Mouse (Mus musculus) cerebellum, adult (tissue): ENCODE measurements around the gene Grk6.

ENCODE experiments used
- ATAC-seq: cut with Nextera tagmentation; 2 replicates; pipeline ENCODE4 v1.9.2; 2017; ENCODE audit warnings: mild to moderate bottlenecking, moderate library complexity, mixed read lengths; ENCODE audit not compliant: insufficient number of reproducible peaks, low FRiP score, low TSS enrichment

Gene Grk6

DNA sequence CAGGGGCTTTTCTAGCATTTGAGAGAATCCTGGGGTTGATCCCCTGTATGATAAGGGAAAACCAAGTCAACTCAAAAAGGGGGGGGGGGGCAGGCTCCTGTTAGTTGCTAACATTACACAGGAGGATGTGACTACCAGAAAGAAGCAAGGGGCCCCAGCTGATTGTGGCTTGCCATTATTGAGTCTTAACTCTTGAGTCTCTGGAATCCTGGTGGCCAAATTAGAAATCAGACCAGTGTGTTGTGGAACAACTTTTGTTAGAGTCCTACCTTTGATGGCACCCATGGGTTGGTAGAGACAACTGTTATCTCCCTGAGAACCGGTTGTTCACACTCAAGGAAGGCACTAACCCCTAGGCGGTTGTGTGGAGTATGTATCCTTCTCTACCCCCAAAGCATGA, 18.1 kb downstream of the Grk6 start:
- ATAC-seq = no peak

DNA sequence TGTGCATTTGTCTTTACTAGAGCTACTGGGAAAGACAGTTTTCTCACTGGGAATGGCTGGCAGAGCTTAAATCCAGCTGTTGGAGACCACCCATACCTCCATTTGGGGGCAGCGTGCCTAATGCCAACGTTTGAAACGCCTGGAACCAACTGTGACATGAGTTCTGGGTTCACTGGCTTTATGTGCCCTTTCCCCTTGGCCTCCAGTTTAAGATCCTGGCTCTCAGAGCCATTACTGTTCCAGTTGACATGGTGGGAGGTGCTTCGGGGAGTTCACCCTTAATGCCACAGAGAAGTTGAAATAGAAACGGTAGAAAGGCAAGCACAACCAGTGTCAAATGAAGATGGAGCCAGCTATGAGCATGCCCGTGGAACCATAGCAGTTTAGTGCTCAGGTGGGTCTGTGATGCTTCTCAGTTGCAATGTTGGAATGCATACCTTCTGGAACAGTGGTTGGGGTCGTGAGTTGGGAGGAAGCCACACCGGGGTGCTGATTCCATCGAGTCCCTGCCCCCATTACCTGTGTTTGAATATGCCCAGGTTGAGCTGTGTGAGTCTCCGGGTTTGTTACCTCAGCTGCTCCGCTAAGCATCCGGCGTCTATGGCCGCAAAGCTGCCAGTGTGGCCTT, 18.6 kb downstream of the Grk6 start:
- ATAC-seq = no peak

DNA sequence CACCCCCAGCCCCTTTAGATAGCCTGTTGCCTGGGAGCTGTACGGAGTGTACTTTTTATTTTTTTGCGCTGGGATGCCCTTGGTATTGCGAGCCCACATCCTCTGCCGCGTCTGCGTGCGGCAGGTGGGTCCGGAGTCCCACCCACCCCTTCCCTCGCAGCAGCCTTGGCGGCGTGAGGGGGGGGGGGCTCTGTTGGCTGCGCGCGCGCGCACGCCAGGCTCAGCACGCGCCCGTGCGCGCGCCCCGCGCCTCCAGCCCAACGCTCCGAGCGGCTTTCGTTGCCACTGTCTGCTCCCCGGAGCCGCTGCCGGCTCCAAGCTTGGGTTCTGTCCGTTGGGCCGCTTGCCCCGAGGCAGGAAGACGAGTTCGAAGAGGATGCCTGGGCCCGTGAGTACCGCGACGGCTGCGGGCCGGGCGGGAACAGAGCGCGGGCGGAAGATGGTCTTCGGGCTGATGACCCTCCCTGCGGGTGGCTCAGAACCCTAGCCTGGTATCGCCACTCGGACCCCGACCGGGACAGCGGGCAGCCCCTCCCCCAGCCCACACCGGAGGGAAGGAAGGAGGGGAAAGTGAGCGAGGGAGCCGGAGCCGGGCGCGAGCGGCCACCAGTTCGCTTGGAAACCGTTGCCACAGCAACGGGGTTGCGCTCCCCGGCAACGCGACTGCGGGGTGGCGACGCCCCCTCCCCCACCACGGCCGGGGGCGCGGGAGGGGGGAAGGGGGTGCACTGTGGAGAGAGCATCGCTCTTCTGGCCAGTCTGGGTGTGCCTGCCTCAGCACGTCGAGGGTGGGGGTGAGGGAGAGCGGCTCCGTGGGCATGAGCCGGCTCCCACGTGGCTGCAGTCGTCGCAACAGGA, 19.4 kb downstream of the Grk6 start, which contains the start of gene Prr7:
Prr7 (plus strand) TSS at position 241 of the 858 bp plus-strand sequence.
- ATAC-seq = peak; percentile 32; the same call in 1 of the 2 replicates

DNA sequence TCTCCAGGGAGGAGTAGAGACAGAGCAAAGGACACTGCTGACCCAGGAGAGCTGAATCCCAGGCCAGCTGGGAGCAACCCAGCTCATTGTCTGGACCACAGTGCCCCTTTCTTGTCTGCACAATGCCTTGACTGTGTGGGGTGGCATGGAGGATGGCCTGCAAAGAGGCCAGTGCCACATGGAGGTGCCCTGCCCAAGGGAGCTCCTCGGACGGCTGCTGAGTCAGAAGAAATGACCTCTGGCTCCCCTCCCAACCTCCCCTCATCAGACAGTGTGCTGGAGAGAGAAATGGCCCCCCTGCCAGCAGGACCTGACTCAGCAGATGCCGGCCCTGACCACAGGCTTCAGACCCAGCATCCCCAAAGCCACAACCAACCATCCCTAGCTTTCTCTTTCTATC, 20.3 kb downstream of the Grk6 start:
- ATAC-seq = no peak

DNA sequence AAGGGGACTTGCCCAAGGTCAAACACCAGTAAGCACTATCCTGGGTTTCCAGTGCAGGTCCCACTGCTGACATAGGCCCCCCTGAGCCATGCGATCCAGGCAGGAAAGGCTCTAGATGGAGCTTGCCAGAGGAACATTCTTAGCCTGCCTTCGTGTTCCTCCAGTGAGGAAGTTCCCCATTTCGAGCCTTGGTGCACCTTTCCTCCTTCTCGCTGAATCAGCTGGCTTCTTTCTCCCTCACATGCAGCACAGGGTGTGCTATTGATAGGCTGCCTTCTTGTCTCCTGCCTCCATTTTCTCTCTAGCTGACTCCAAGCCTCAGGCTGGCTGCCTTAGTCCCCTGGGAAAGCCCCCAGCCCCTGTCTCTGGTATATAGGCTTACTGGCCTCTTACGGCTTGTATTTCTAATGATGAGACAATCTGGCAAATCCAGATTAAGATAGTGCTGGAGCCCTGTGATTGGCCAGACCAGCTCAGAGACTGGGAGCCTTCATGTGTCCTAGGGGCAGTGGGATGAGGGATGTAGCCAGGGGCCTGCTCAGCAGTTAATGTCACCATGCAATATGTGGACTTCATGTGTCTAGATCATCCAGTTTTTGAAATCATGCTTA, 21.1 kb downstream of the Grk6 start:
- ATAC-seq = no peak

DNA sequence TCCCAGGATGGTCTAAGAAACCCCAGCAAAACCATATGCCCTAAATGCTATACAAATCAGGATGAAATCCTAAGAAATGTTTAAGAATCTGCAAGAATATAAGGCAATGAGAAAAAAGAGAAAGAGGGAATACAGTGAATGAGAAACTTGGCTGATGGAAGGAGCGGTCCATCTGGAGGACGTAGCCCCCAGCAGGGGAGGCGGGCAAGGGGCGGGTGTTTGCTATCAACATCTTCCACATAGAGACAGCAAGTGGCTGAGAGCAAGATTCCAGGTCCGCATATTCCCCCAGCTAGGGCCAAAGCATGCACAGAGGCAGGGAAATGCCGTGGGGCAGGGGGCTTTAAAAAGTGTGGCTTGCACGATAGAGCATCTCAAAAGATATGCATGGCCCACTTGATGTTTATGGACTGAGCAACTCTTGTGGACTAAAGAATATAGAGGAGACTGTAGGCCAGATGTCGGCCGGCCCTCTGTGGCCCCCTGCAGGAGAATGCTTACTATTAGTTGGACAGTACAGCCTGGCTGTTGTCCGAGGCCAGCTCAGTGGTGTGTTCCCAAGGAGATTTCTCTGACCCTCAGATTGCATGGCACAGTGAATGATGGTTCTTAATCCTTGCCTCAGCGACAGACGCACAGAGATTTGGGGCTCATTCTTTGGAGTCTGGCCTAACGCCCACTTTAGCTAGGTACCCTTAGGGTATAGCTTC, 24.1 kb downstream of the Grk6 start:
- no peak for ATAC-seq

DNA sequence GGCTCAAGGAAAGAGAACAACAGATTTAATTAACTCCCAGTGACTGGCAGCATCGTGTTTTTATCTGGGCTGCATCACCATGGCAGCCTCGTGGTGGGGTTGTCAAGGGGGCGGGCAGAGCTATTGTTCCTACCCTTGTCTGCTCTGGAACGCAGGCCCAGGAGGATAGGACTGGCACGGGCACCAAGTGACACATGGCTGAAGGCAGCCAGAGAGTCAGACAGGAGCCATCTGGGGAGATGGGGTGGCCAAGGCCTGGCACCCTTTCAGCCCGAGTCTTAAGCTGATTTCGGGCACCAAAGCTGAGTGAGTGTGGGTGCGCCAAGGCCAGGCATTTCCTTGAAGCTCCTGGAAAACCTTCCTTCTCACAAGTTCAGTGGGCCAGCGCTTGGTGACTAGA, 25.5 kb downstream of the Grk6 start:
- peak; percentile 58; the same call in 1 of the 2 replicates for ATAC-seq

DNA sequence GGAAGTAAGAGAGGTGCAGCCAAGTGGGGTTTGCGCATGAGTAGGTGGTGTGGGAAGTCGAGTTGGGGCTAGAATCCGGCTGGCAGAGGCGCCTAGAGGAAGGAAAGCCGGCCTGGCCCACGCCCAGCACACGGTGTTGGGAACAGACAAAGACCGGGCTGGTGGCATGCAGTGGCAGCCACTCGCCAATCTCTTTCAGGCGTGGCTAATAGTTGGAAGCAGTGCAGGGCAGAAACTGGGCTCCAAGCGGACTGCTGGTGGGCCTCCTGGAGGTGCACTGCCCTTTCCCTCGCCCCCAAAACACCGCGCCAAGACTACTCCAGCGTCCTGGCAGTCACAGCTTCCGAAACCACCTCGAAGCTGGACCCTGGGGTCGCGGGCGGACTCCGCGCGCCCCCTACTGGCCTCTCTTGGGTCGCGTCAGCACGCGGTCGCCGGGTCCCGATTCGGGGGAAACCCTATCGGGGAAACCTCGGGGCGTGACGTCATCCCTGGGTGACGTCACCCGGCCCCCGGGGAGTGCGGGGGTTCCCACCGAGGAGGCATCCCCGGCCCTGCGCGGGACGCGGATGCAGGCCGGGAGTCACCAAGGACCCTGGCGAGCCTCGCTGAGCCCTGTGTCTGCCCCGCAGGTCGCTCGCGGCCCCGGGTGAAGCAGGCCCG, 26.4 kb downstream of the Grk6 start:
- peak; percentile 37 for ATAC-seq

DNA sequence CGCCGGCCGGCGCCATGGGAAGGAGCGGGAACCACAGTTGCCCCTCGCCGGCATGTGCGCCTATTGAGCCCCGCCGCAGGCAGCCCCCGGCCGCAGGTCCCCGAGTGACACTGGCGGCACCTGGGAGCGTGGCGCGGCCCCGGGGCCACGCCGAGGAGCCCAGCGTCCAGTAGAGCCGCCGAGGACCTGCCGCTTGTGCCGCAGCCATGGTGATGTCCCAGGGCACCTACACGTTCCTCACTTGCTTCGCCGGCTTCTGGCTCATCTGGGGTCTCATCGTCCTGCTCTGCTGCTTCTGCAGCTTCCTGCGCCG, 26.9 kb downstream of the Grk6 start:
- ATAC-seq = peak; percentile 4; the same call in 1 of the 2 replicates

DNA sequence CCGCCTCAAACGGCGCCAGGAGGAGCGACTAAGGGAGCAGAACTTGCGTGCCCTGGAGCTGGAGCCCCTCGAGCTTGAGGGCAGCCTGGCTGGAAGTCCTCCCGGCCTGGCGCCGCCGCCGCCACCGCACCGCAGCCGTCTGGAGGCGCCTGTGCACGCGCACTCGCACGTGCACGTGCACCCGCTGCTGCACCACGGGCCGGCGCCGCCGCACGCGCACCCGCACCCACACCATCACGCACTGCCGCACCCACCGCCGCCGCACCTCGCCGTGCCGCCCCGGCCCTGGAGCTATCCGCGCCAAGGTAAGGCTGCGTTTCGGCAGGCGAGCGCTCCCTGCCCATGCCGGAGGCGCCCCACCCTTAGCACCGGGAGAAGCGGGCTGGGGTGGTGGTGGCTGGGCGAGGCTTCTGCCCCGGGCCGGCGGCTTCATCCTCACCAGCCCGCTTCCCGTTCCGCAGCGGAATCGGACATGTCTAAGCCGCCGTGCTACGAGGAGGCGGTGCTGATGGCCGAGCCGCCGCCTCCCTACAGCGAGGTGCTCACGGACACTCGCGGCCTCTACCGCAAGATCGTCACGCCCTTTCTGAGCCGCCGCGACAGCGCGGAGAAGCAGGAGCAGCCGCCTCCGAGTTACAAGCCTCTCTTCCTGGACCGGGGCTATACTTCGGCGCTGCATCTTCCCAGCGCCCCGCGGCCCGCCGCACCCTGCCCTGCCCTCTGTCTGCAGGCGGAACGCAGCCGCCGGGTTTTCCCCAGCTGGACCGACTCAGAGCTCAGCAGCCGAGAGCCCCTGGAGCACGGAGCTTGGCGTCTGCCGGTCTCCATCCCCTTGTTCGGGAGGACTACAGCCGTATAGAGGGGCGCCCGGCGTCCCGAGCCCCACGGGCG, 27.5 kb downstream of the Grk6 start:
- ATAC-seq = peak; percentile 11; the same call in 1 of the 2 replicates

DNA sequence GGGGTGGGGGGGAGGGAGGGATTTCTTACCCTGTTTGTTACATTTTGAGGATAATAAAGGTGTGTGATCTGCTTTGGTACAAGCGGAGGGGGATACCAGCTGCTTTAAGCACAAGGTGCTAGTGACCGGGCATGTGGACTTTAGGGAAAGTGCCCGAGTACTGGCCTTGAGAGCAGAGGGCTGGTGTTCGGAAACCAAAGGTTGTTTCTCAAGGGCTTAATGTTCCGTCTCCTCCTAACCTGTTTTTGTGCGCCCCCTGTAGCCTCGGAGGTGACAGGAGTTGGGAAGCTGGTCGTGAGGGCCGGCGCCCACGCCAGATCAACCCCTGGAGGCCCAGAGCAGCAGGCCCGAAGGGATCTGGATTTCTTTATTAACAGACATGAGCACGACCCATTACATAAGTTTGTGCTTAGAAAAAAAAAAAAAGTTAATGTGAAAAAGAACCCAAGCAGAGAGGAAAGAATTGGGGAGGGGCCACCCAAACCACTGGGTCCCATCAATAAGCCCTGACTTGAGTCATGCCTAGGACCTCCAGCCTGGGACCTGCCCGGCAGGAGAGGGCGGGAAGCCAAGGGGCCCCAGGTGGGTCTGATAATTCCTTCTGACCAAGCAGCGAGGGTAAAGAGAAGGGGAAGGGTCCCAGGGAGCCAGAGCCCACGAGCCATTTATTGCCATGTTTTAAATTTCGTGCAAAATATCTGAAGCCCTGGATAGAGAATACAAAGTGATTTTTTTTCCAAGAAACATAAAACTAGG, 28.4 kb downstream of the Grk6 start:
- no peak for ATAC-seq

DNA sequence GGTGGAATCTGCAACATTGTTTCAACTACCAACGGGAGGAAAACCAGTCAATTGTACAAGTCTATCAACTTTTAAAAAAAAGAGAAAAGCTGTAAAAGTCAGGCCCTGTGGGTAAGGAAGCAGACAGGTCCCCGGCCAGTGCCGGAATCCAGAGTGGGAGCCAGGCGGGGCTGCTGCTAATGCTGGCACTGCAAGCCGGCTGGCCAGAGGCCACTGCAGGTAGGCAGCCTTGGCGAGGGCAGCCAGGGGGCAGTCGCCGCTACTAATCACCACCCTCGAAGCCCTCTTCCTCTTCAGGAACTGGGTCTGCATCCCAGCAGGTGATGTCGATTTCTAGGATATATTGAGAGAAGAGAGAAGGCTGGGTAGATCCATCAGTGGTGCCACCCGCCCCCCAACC, 29.1 kb downstream of the Grk6 start:
- no peak for ATAC-seq

DNA sequence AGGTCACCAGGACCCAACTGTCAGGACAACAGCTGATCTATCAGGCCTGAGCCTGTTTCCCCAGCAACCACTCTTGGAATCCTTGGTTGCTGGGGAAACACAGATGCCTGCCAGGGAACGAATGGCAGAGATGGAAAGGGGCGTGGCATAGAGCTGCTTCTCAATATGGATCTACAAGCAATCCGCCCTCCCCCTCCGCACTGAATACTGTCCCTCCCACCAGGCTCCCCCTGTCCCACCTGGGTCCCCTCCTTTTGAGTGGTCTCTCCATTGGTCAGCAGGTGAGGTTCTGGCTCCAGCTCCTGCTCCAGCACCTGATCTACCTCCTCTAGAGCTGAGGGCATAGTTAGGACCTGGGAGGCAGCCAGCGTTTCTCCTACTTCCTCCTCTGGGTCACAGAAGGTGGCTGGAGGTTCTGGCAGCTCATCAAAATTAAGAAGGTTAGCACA, 29.8 kb downstream of the Grk6 start:
- no peak for ATAC-seq

DNA sequence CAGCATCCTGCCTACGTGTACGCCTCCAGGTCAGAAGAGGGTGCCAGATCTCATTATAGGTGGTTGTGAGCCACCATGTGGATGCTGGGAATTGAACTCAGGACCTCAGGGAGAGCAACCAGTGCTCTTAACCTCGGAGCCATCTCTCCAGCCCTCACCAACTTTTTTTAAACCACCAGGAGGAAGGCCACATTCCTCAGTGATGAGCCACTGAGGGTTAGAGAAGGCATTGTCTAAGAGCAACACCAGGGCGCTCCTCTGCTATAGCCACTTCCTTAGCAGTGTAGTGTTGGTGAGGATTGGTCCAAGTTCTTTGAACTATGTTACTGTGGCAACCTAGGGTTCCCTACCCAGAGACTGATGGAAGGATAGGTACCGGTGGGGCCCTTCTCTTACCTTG, 30.9 kb downstream of the Grk6 start:
- ATAC-seq = no peak

DNA sequence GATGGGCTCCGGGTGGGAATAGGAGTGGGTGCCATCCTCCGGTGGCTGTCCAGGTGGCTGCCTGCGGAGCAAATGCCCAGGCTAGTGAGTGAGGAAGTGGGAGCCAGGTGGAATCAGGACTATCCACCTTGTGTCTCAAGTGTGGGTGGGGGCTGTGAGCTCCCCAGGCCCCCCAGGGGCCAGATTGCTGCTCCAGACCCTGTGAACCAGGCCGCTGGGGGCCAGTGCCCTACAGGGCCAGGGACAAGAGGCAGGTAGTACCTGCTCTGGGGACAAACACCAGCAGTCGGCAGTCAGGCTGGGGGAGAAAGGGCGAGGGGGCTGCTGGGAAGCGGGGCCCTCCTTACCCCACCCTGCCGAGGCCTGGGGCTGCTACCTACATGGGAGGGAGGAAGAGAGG, 31.4 kb downstream of the Grk6 start:
- no peak for ATAC-seq

DNA sequence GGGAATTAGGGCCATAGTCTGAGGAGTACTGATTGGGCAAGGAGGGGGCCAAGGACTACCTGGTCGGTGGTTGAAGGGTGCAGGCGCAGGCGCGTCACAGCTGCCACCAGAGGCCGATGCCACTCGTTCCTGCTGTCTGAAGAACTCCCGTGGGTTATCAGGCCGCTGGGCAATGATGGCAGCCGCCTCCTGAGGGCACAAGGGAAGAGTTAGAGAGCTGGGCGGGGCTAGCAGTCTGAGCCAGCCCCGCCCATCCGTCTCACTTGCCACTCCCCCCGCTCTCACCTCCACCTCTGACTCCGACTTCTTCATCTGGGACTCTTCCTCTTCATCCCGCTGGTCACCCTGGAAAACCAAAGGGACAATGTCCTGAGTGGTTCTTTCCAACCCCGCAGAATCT, 32.6 kb downstream of the Grk6 start:
- no peak for ATAC-seq

DNA sequence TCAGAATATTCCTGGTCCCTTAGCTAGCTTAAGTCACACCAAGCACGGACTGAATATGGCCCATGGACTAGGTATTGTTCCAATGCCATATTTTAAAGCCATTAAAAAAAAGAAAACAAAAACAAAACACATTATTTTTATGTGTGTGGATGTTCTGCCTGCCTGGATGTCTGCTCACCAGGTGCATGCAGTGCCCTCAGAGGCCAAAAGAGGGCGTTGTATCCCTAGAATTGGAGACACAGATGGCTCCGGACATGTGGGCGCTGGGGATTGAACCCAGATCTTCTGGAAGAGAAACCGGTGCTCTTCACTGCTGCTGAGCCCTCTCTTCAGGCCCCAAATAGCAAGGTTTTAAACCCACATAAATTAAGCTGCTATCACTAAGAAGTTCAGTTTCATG, 33.2 kb downstream of the Grk6 start:
- ATAC-seq = no peak

DNA sequence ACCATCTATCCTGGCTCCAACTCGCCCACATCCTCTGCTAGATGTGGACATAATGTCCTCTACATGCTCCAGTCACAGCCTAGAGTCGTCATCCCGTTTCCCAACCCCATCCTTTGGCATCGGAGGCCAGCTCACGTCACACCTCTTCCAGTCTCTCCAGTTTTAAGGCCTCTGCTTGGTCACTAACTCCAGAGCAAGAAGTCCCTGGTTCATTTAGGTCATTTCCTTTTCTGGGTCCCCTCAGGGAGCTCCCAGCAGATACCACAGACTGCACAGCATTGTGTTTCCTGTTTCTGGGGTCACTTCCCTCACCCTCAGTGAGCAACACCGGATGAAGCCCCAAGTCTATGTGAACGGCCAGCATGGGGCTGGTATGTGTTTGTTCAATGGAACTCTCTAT, 34.1 kb downstream of the Grk6 start:
- no peak for ATAC-seq

DNA sequence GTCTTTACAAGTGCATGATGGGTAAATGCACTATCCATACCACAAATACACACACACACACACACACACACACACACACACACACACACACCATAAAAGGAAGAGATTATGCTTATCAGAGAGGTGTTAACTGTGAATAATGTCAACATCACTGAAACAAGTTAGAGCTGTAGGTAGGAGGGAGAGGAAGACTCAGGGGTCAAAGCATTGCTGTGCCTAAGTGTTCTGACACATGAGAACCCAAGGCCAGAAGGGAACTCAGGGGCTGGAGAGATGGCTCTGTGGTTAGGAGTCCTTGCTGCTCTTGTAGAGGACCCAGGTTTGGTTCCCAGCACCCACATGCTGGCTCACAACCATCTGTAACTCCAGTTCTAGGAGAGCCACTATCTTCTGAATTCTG, 35.1 kb downstream of the Grk6 start:
- no peak for ATAC-seq
